ENCODE assay signal across 19 mouse cellular contexts in genomic region chr9:9944872-9945271, GRCm38 (mm10).
"Had no signal": no experiment of that assay in that cellular context is flagged by ENCODE, and none has a peak within 500 bp of the region (broad histone marks: within the 10 kb centered on the region; RNA-seq: fewer than 3 reads in every experiment).

No protein-coding gene starts in this region.

- H3K4me2 ChIP-seq: midbrain, embryonic 12.5 days; neural tube, embryonic 13.5 days; neural tube, embryonic 15.5 days had no signal

- H3K9me3 ChIP-seq: midbrain, embryonic 10.5 days; midbrain, embryonic 12.5 days; neural tube, embryonic 13.5 days; neural tube, embryonic 15.5 days had no signal

- H3K27ac ChIP-seq: liver, embryonic 14.5 days; midbrain, embryonic 10.5 days; midbrain, embryonic 12.5 days; neural tube, embryonic 13.5 days; neural tube, embryonic 15.5 days had no signal

- H3K4me1 ChIP-seq: midbrain, embryonic 10.5 days; midbrain, embryonic 12.5 days; neural tube, embryonic 13.5 days; neural tube, embryonic 15.5 days had no signal

- H3K27me3 ChIP-seq: midbrain, embryonic 12.5 days; neural tube, embryonic 13.5 days; neural tube, embryonic 15.5 days had no signal

- ATAC-seq: midbrain, embryonic 16.5 days had no signal

- H3K4me3 ChIP-seq: midbrain, embryonic 10.5 days; midbrain, embryonic 12.5 days; myocyte; neural tube, embryonic 13.5 days; neural tube, embryonic 15.5 days had no signal

- DNase-seq: lung, adult 2 months; lung, postnatal 10 days; lung, postnatal 4 days; midbrain, embryonic 14.5 days; retina, postnatal 1 day; right cerebral cortex, adult 18-20 months; right cerebral cortex, postnatal 25 days; right cerebral cortex, postnatal 4 days; spleen, adult 18-20 months; thymus, adult 18-20 months; thymus, postnatal 14 days; thymus, postnatal 36 days had no signal

- H3K9ac ChIP-seq: liver, embryonic 14.5 days; midbrain, embryonic 12.5 days; neural tube, embryonic 13.5 days; neural tube, embryonic 15.5 days had no signal

- H3K36me3 ChIP-seq: midbrain, embryonic 10.5 days; midbrain, embryonic 12.5 days; neural tube, embryonic 13.5 days; neural tube, embryonic 15.5 days had no signal
